Mouse (Mus musculus): ENCODE measurements around the gene Doxl2.

GRCm38 (mm10) chr6:48991991-48992390, 17.2 kb downstream of the Doxl2 start:
- TF ChIP-seq EP300 (IDR thresholded peaks at IDR 0.05; ENCODE audit: insufficient read depth, low read depth, low read length) (no peak), CTCF (IDR thresholded peaks at IDR 0.05) (no peak)

Data from heart, adult 2 months (tissue).